Mouse (Mus musculus) stomach, postnatal 0 days (tissue): ENCODE measurements at regions not wholly inside any gene's neighbourhood (a gene's known extent, or its start where the extent isn't known, plus 50 kb on each side); places are given as distances from the start of the nearest gene placed in this dataset.

Experiments used
- ATAC-seq: fragments of 200-750 bp; cut with Nextera tagmentation; 2 replicates; pipeline ENCODE4 v1.8.0; 2017; ENCODE audit not compliant: low FRiP score, low TSS enrichment
- DNase-seq: peaks from one replicate; pipeline ENCODE4 v3.0.0-alpha.2; 2016; ENCODE audit warnings: low spot score
- H3K27ac ChIP-seq: fragments of 300-500 bp; sonication (generic); replicated peaks from 2 replicates; pipeline ENCODE4 v1.5.1; 2014; ENCODE audit warnings: mild to moderate bottlenecking, control low read depth
- H3K27me3 ChIP-seq: fragments of 300-500 bp; sonication (generic); 2 replicates; pipeline ENCODE4 v1.6.1; 2014; ENCODE audit warnings: low read length; ENCODE audit not compliant: control insufficient read depth, insufficient read depth
- H3K36me3 ChIP-seq: fragments of 300-500 bp; sonication (generic); 2 replicates; pipeline ENCODE4 v1.6.1; 2014; ENCODE audit warnings: low read length, mixed read lengths; ENCODE audit not compliant: control insufficient read depth, insufficient read depth
- H3K4me1 ChIP-seq: fragments of 300-500 bp; sonication (generic); replicated peaks from 2 replicates; pipeline ENCODE4 v1.6.1; 2014; ENCODE audit warnings: antibody characterized with exemption; ENCODE audit not compliant: control insufficient read depth, insufficient read depth
- H3K4me2 ChIP-seq: fragments of 300-500 bp; sonication (generic); replicated peaks from 2 replicates; pipeline ENCODE4 v1.6.1; 2014; ENCODE audit warnings: low read depth, mild to moderate bottlenecking, control low read depth, moderate library complexity
- H3K4me3 ChIP-seq: fragments of 300-500 bp; sonication (generic); 2 replicates; pipeline ENCODE4 v1.5.1; 2014; ENCODE audit warnings: low read depth, low read length, control low read depth
- H3K9ac ChIP-seq: fragments of 300-500 bp; sonication (generic); 2 replicates; pipeline ENCODE4 v1.6.1; 2014; ENCODE audit warnings: mild to moderate bottlenecking, low read length, control low read depth, mixed read lengths
- H3K9me3 ChIP-seq: fragments of 300-500 bp; sonication (generic); 2 replicates; pipeline ENCODE4 v1.6.1; 2016; ENCODE audit warnings: low read length; ENCODE audit not compliant: control insufficient read depth
- CTCF ChIP-seq: IDR thresholded peaks from 2 replicates; pipeline ENCODE4 v1.5.1; 2016; ENCODE audit warnings: antibody characterized with exemption, low read depth, mild to moderate bottlenecking, moderate library complexity
- EP300 ChIP-seq: optimal IDR thresholded peaks from 2 replicates; pipeline ENCODE3; 2016; ENCODE audit warnings: antibody characterized with exemption
- WGBS: fragments of 180-500 bp; shearing (Covaris S2); extraction: QIAGEN DNeasy Blood & Tissue Kit; methylation state at CpG from one replicate; pipeline ENCODE4 v1.1.7; 2014; 5-methylcytosine and 5-hydroxymethylcytosine counted together

GRCm38 (mm10) chr12:60652236-60652635 is 870.7 kb upstream of the Lrfn5 start:
- Histone ChIP-seq H3K36me3 (no peaks in the 10 kb centered on the region), H3K4me1 (no peaks in the 10 kb centered on the region), H3K27ac (no peak overlapping the region), H3K4me3 (no peak overlapping the region), H3K4me2 (no peak overlapping the region), H3K27me3 (no peaks in the 10 kb centered on the region), H3K9ac (no peak overlapping the region), H3K9me3 (no peaks in the 10 kb centered on the region)
- ATAC-seq (no peak), DNase-seq (no peak)
- no peak for TF ChIP-seq EP300
- no peak for TF ChIP-seq CTCF
- WGBS, result 52% methylated on average over 2 of the region's 2 CpGs

- no peak for TF ChIP-seq CTCF
- TF ChIP-seq EP300, result no peak
- 77% methylated on average over 2 of the region's 2 CpGs for WGBS
Measured at GRCm38 (mm10) chr12:60675751-60676150, 847.2 kb upstream of the Lrfn5 start.

GRCm38 (mm10) chr12:60684036-60684435 is 838.9 kb upstream of the Lrfn5 start:
- Histone ChIP-seq H3K27ac (no peak overlapping the region), H3K4me3 (no peak overlapping the region), H3K9me3 (no peaks in the 10 kb centered on the region), H3K4me2 (no peak overlapping the region), H3K4me1 (no peaks in the 10 kb centered on the region), H3K36me3 (no peaks in the 10 kb centered on the region), H3K9ac (no peak overlapping the region), H3K27me3 (no peaks in the 10 kb centered on the region)
- no peak for ATAC-seq
- no peak for TF ChIP-seq EP300
- TF ChIP-seq CTCF, result peak; percentile 27; the same call in 1 of the 2 replicates
- DNase-seq, result no peak

More at GRCm38 (mm10) chr12:60675751-60676150, 847.2 kb upstream of the Lrfn5 start:
- Histone ChIP-seq H3K36me3 (no peaks in the 10 kb centered on the region), H3K4me2 (no peak overlapping the region), H3K27ac (no peak overlapping the region), H3K4me3 (no peak overlapping the region), H3K9me3 (no peaks in the 10 kb centered on the region), H3K9ac (no peak overlapping the region), H3K27me3 (no peaks in the 10 kb centered on the region), H3K4me1 (no peaks in the 10 kb centered on the region)
- ATAC-seq, result no peak
- DNase-seq, result no peak

GRCm38 (mm10) chr12:60717326-60717725 is 805.6 kb upstream of the Lrfn5 start:
- no peak overlapping the region for H3K4me2 ChIP-seq
- DNase-seq (no peak), ATAC-seq (0 out of 2 replicates have a peak, but pooled peaks have one; percentile 35)
- TF ChIP-seq EP300 (no peak), CTCF (no peak)
- H3K4me1 ChIP-seq, result no peaks in the 10 kb centered on the region
- H3K27ac ChIP-seq, result no peak overlapping the region
- H3K27me3 ChIP-seq, result no peaks in the 10 kb centered on the region
- H3K36me3 ChIP-seq, result no peaks in the 10 kb centered on the region
- H3K9me3 ChIP-seq, result no peaks in the 10 kb centered on the region
- H3K9ac ChIP-seq, result no peak overlapping the region
- H3K4me3 ChIP-seq, result no peak overlapping the region
